Mouse (Mus musculus) G1E (cell line): ENCODE results near the gene Myo1d.

Experiments used
- CTCF ChIP-seq: IDR thresholded peaks from 2 replicates; pipeline ENCODE4 v1.5.1; 2012; ENCODE audit warnings: low read depth, low read length, inconsistent platforms, mixed read lengths
- GATA1 ChIP-seq: IDR thresholded peaks from 2 replicates; pipeline ENCODE4 v1.6.1; 2012; ENCODE audit warnings: borderline replicate concordance, low read length, inconsistent platforms, mixed read lengths
- GATA2 ChIP-seq: IDR thresholded peaks from 2 replicates; pipeline ENCODE4 v1.6.1; 2012; ENCODE audit warnings: low read depth, low read length, inconsistent platforms, borderline replicate concordance
- POLR2AphosphoS5 ChIP-seq: IDR thresholded peaks from 2 replicates; pipeline ENCODE4 v1.6.1; 2012; ENCODE audit warnings: low read depth, low read length, inconsistent platforms; ENCODE audit not compliant: insufficient replicate concordance
- TAL1 ChIP-seq: conservative IDR thresholded peaks from 2 replicates; pipeline ENCODE4 v1.6.1; 2012; ENCODE audit warnings: low read depth, low read length, inconsistent platforms, mixed read lengths

DNA sequence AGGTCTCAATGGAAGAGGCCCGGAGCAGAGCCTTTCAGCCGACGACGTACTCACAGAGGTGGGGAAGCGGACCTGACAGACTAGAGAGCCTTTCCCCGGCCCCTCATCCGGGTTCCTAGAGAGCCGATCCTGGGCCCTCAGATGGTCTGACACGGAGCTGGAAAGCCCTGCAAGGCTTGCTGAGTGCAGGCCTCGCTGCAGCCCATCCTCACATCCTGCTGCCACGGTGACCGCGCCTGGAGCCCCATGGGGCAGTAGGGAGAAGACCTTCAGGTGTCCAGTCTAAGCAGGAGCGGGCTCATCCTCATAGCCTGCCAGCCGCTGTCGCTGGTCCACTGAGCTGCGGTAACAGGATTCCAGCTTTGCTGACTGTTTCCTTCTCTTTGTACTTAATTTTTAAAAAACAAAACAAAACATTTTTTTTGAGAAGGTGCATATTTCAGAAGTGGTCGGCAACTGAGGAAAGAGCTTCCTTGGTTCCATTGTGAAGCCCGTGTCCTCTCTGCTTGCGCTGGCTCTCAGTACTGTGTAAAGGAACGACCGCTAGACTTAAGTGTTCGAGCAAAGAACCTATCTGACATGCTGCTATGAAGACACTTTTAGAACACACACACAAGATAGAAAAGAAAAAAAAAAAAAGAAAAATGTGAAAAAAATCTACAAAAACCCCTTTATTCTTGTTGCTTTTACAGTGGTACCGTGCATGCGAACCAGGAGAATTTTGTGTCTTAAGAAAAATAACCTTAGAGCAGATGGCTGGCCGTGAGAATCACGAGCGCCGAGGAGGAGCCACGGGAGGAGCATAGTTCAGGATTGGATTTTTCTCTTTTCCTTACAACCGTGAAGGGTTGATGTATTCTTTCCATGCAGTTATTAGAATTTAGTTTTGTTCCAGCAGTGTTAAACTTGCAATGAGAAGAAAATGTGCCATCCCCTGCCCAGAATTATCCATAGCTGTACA is 299.6 kb downstream of the Myo1d start:
- TF ChIP-seq CTCF (no peak), GATA2 (no peak), TAL1 (no peak), GATA1 (no peak), POLR2AphosphoS5 (no peak)
